Mouse (Mus musculus) liver, embryonic 14.5 days (tissue): ENCODE measurements around the gene Pawr. TPM values are rescaled to one million over a fixed set of nuclear protein-coding genes. Genes with fewer than 3 reads are reported as not detected.

ENCODE experiments used
- ATAC-seq: fragments of 200-750 bp; cut with Nextera tagmentation; 2 replicates; pipeline ENCODE4 v1.8.0; 2017; ENCODE audit warnings: moderate number of reproducible peaks, mild to moderate bottlenecking, moderate library complexity; ENCODE audit not compliant: insufficient read depth
- DNase-seq, 3 experiments: peaks; one replicate each; pipeline ENCODE4 v3.0.0-alpha.2; 2012 to 2013; ENCODE audit warnings: low read depth in 3 of 3, low spot score in 3 of 3
- H3K27ac ChIP-seq: fragments of 300-500 bp; sonication (generic); 2 replicates; pipeline ENCODE4 v1.5.1; 2014; ENCODE audit warnings: moderate library complexity, mild to moderate bottlenecking, control low read depth, inconsistent platforms
- H3K27me3 ChIP-seq: fragments of 300-500 bp; sonication (generic); 2 replicates; pipeline ENCODE4 v1.6.1; 2014; ENCODE audit warnings: mild to moderate bottlenecking, low read length, moderate library complexity; ENCODE audit not compliant: control insufficient read depth, insufficient read depth
- H3K36me3 ChIP-seq: fragments of 300-500 bp; sonication (generic); replicated peaks from 2 replicates; pipeline ENCODE4 v1.6.1; 2014; ENCODE audit warnings: low read depth; ENCODE audit not compliant: control insufficient read depth, insufficient read depth
- H3K4me1 ChIP-seq, 2 experiments: fragments of 200-500 bp in 1 of 2; fragments of 300-500 bp in 1 of 2; sonication (generic) in 1 of 2; replicated peaks; 2 replicates each; pipeline ENCODE4 v1.6.1; 2012 to 2014; ENCODE audit warnings: antibody characterized with exemption in 1 of 2, inconsistent platforms in 1 of 2, low read length in 1 of 2; ENCODE audit not compliant: control insufficient read depth in 2 of 2, insufficient read depth in 2 of 2
- H3K4me2 ChIP-seq: fragments of 300-500 bp; sonication (generic); 2 replicates; pipeline ENCODE4 v1.6.1; 2014; ENCODE audit warnings: low read depth, mild to moderate bottlenecking, control low read depth, moderate library complexity
- H3K4me3 ChIP-seq, 2 experiments: fragments of 200-500 bp in 1 of 2; fragments of 300-500 bp in 1 of 2; sonication (generic) in 1 of 2; 2 replicates each; pipeline ENCODE4 v1.5.1; 2012 to 2014; ENCODE audit warnings: low read depth in 2 of 2, low read length in 2 of 2, mild to moderate bottlenecking in 2 of 2, control low read depth in 1 of 2, inconsistent platforms in 1 of 2, moderate library complexity in 1 of 2; ENCODE audit not compliant: insufficient read depth in 1 of 2
- H3K9ac ChIP-seq: fragments of 300-500 bp; sonication (generic); replicated peaks from 2 replicates; pipeline ENCODE4 v1.6.1; 2014; ENCODE audit warnings: mild to moderate bottlenecking, control low read depth, moderate library complexity
- H3K9me3 ChIP-seq: fragments of 300-500 bp; sonication (generic); 2 replicates; pipeline ENCODE4 v1.6.1; 2016; ENCODE audit warnings: low read length, mixed read lengths; ENCODE audit not compliant: control insufficient read depth
- CTCF ChIP-seq: IDR thresholded peaks from 2 replicates; pipeline ENCODE4 v1.5.1; 2016; ENCODE audit warnings: antibody characterized with exemption, low read depth, control low read depth
- EP300 ChIP-seq: IDR thresholded peaks from 2 replicates; pipeline ENCODE4 v1.6.1; 2016; ENCODE audit warnings: antibody characterized with exemption, low read depth
- WGBS: fragments of 180-500 bp; shearing (Covaris S2); extraction: QIAGEN DNeasy Blood & Tissue Kit; methylation state at CpG from one replicate; pipeline ENCODE4 v1.1.7; 2014; ENCODE audit not compliant: insufficient replicate concordance; 5-methylcytosine and 5-hydroxymethylcytosine counted together
- polyA plus RNA-seq, 2 experiments: library from polyadenylated mRNA; depleted of rRNA in 1 of 2; stranded (reverse) in 1 of 2; unstranded in 1 of 2; fragments of >200 nt; fragmentation: Nextera tagmentation in 1 of 2; extraction: Ambion mirVana in 1 of 2; gene quantifications; 2 replicates each; pipeline versions ENCODE4 v1.2.1 to v1.2.3; 2012 to 2014

Gene Pawr
- polyA plus RNA-seq, 2 experiments = 3.7 to 4.4 TPM

- TF ChIP-seq CTCF (no peak), EP300 (no peak)
- no peak overlapping the region for H3K4me3 ChIP-seq
- H3K4me2 ChIP-seq = no peak overlapping the region
- no peaks in the 10 kb centered on the region for H3K27me3 ChIP-seq
- H3K4me1 ChIP-seq = no peaks in the 10 kb centered on the region
- ATAC-seq = no peak
- no peak overlapping the region for H3K27ac ChIP-seq
- DNase-seq = no peak
- no peaks in the 10 kb centered on the region for H3K36me3 ChIP-seq
- H3K9ac ChIP-seq = no peak overlapping the region
- no peaks in the 10 kb centered on the region for H3K9me3 ChIP-seq
- WGBS = 72% methylated on average over 4 of the region's 4 CpGs
Observed at GRCm38 (mm10) chr10:108292651-108293050, 39.3 kb upstream of the Pawr start.

GRCm38 (mm10) chr10:108293620-108294195 lies 38.2 kb upstream of the Pawr start:
- TF ChIP-seq CTCF (no peak), EP300 (no peak)
- Histone ChIP-seq H3K27me3 (no peaks in the 10 kb centered on the region), H3K27ac (no peak overlapping the region), H3K4me3 (no peak overlapping the region), H3K4me1 (no peaks in the 10 kb centered on the region), H3K36me3 (no peaks in the 10 kb centered on the region), H3K9me3 (no peaks in the 10 kb centered on the region), H3K9ac (no peak overlapping the region), H3K4me2 (no peak overlapping the region)
- DNase-seq = no peak
- WGBS = 78% methylated on average over 16 of the region's 16 CpGs
- ATAC-seq = no peak

- H3K4me2 ChIP-seq = no peak overlapping the region
- no peak for TF ChIP-seq EP300
- TF ChIP-seq CTCF = no peak
- H3K4me1 ChIP-seq = no peaks in the 10 kb centered on the region
- H3K9ac ChIP-seq = no peak overlapping the region
- 67% methylated on average over 7 of the region's 7 CpGs for WGBS
- DNase-seq = no peak
- no peak overlapping the region for H3K4me3 ChIP-seq
- H3K27me3 ChIP-seq = no peaks in the 10 kb centered on the region
- no peaks in the 10 kb centered on the region for H3K36me3 ChIP-seq
- no peaks in the 10 kb centered on the region for H3K9me3 ChIP-seq
- no peak overlapping the region for H3K27ac ChIP-seq
- ATAC-seq = no peak
Observed at GRCm38 (mm10) chr10:108294766-108295165, 37.2 kb upstream of the Pawr start.

- DNase-seq = no peak
- no peak for TF ChIP-seq CTCF
- TF ChIP-seq EP300 = no peak
- Histone ChIP-seq H3K4me2 (no peak overlapping the region), H3K4me3 (no peak overlapping the region), H3K4me1 (no peaks in the 10 kb centered on the region), H3K27ac (no peak overlapping the region), H3K36me3 (no peaks in the 10 kb centered on the region), H3K9ac (no peak overlapping the region), H3K9me3 (no peaks in the 10 kb centered on the region), H3K27me3 (no peaks in the 10 kb centered on the region)
- 73% methylated on average over 7 of the region's 7 CpGs for WGBS
- ATAC-seq = no peak
Observed at GRCm38 (mm10) chr10:108296446-108296845, 35.5 kb upstream of the Pawr start.

GRCm38 (mm10) chr10:108298261-108298660 lies 33.7 kb upstream of the Pawr start:
- TF ChIP-seq CTCF (no peak), EP300 (no peak)
- Histone ChIP-seq H3K27ac (no peak overlapping the region), H3K36me3 (no peaks in the 10 kb centered on the region), H3K9me3 (no peaks in the 10 kb centered on the region), H3K4me1 (no peaks in the 10 kb centered on the region), H3K27me3 (no peaks in the 10 kb centered on the region), H3K4me2 (no peak overlapping the region), H3K9ac (no peak overlapping the region), H3K4me3 (no peak overlapping the region)
- ATAC-seq (no peak), DNase-seq (no peak)
- 81% methylated on average over 13 of the region's 13 CpGs for WGBS
